Mouse (Mus musculus) heart, embryonic 13.5 days (tissue): ENCODE measurements around the gene Adcy7. TPM values are rescaled to one million over a fixed set of nuclear protein-coding genes. Genes with fewer than 3 reads are reported as not detected.

Experiments used
- ATAC-seq: fragments of 200-750 bp; cut with Nextera tagmentation; 2 replicates; pipeline ENCODE4 v1.8.0; 2017; ENCODE audit warnings: moderate TSS enrichment; ENCODE audit not compliant: insufficient number of reproducible peaks, low FRiP score, low TSS enrichment; ENCODE audit errors: extremely low read depth
- H3K27ac ChIP-seq: fragments of 300-500 bp; sonication (generic); replicated peaks from 2 replicates; pipeline ENCODE4 v1.5.1; 2015; ENCODE audit warnings: moderate library complexity, mild to moderate bottlenecking, inconsistent platforms
- H3K27me3 ChIP-seq: fragments of 300-500 bp; sonication (generic); replicated peaks from 2 replicates; pipeline ENCODE4 v1.6.1; 2015; ENCODE audit warnings: mild to moderate bottlenecking, inconsistent platforms
- H3K36me3 ChIP-seq: fragments of 300-500 bp; sonication (generic); 2 replicates; pipeline ENCODE4 v1.6.1; 2015; ENCODE audit warnings: mild to moderate bottlenecking, inconsistent platforms
- H3K4me1 ChIP-seq: fragments of 300-500 bp; sonication (generic); 2 replicates; pipeline ENCODE4 v1.6.1; 2015; ENCODE audit warnings: inconsistent platforms
- H3K4me2 ChIP-seq: fragments of 300-500 bp; sonication (generic); 2 replicates; pipeline ENCODE4 v1.6.1; 2015; ENCODE audit warnings: inconsistent platforms, mild to moderate bottlenecking, moderate library complexity
- H3K4me3 ChIP-seq: fragments of 300-500 bp; sonication (generic); 2 replicates; pipeline ENCODE4 v1.5.1; 2015; ENCODE audit warnings: moderate library complexity, mild to moderate bottlenecking, inconsistent platforms
- H3K9ac ChIP-seq: fragments of 300-500 bp; sonication (generic); 2 replicates; pipeline ENCODE4 v1.6.1; 2015; ENCODE audit warnings: inconsistent platforms, mild to moderate bottlenecking, moderate library complexity
- H3K9me3 ChIP-seq: fragments of 300-500 bp; sonication (generic); 2 replicates; pipeline ENCODE4 v1.6.1; 2016; ENCODE audit warnings: inconsistent platforms
- WGBS: fragments of 180-500 bp; shearing (Covaris S2); methylation state at CpG from one replicate; pipeline ENCODE4 v1.1.7; 2015; ENCODE audit warnings: mixed read lengths; 5-methylcytosine and 5-hydroxymethylcytosine counted together
- polyA plus RNA-seq: library from polyadenylated mRNA; unstranded; fragments of >200 nt; fragmentation: Nextera tagmentation; extraction: Ambion mirVana; gene quantifications from 2 replicates; pipeline ENCODE4 v1.2.1, GENCODE M21; 2015

Gene Adcy7
- polyA plus RNA-seq, 1 experiment from 2014 or later = 3.2 TPM

DNA sequence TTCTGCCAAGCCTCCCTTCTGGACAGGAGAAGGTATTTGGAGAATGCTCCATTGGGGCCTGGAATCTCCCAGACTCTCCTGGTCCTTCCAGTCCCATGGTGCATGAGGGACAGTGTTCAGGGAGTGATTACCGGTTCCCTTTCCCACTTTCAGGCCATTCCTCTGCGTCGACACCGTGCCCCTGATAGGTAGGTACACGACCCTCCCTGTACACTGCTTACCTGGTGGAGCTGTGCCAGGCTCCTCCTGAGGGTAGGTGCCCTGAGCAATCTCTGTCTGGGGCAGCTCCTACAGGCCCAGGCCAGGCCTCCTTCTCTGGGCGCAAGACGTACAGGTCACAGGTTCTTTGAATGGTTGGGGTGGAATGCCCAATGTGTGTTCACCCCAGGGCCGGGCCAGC, 45.9 kb downstream of the Adcy7 start:
- Histone ChIP-seq H3K4me2 (no peak overlapping the region), H3K9me3 (no peaks in the 10 kb centered on the region), H3K4me1 (peaks cover 26% of the 10 kb centered on the region), H3K4me3 (no peak overlapping the region), H3K9ac (no peak overlapping the region), H3K27ac (no peak overlapping the region), H3K27me3 (peaks cover 9% of the 10 kb centered on the region; the same call in 1 of the 2 replicates), H3K36me3 (no peaks in the 10 kb centered on the region)
- 75% methylated on average over 8 of the region's 8 CpGs for WGBS
- no peak for ATAC-seq

- no peak overlapping the region for H3K9ac ChIP-seq
- H3K4me2 ChIP-seq = no peak overlapping the region
- 0 out of 2 replicates have a peak, but pooled peaks cover 7% of the 10 kb centered on the region for H3K27me3 ChIP-seq
- no peaks in the 10 kb centered on the region for H3K9me3 ChIP-seq
- no peak overlapping the region for H3K27ac ChIP-seq
- no peak overlapping the region for H3K4me3 ChIP-seq
- WGBS = 91% methylated on average over 6 of the region's 6 CpGs
- ATAC-seq = no peak
- peaks cover 10% of the 10 kb centered on the region for H3K36me3 ChIP-seq
- peaks cover 28% of the 10 kb centered on the region for H3K4me1 ChIP-seq
Observed at GRCm38 (mm10) chr8:88320134-88320533, 47.9 kb downstream of the Adcy7 start.

DNA sequence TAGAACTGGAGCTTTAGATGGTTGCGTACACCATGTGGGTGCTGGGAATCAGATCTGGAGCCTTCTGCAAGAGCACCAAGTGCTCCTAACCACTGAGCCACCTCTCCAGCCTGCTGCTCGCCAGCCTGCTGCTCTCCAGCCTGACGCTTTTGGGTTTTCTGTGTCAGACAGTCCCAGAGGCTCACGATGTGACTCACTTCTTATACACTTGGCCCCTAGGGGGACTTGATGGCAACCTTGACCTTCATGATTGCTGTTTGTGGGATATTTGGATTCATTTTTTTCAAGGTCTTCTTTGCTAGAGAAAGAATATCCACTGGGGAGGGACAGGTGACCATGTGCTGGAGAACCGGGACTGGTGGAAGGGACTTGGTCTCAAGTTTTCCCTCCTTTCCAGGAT, 49.2 kb downstream of the Adcy7 start:
- Histone ChIP-seq H3K9ac (no peak overlapping the region), H3K27me3 (no peaks in the 10 kb centered on the region), H3K4me1 (peaks cover 27% of the 10 kb centered on the region), H3K4me2 (no peak overlapping the region), H3K36me3 (peaks cover 23% of the 10 kb centered on the region), H3K27ac (no peak overlapping the region), H3K4me3 (no peak overlapping the region), H3K9me3 (no peaks in the 10 kb centered on the region)
- 87% methylated on average over 5 of the region's 5 CpGs for WGBS
- no peak for ATAC-seq

DNA sequence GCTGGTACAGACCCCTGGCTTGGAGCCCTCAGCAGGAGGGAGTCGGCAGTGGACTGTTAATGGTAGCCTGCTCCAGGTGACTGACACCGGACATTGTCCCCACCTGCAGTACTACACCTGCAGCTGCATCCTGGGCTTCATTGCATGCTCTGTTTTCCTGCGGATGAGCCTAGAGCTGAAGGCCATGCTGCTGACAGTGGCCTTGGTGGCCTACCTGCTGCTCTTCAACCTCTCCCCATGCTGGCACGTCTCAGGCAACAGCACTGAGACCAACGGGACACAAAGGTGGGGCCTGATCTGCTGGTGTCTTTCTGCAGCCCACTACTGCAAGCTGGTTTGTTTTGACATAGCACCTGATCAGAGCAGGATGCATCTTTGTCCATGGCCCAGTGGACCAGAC, 51.3 kb downstream of the Adcy7 start:
- no peak overlapping the region for H3K4me3 ChIP-seq
- no peak overlapping the region for H3K4me2 ChIP-seq
- H3K9ac ChIP-seq = no peak overlapping the region
- H3K9me3 ChIP-seq = no peaks in the 10 kb centered on the region
- no peaks in the 10 kb centered on the region for H3K27me3 ChIP-seq
- WGBS = 86% methylated on average over 5 of the region's 5 CpGs
- H3K36me3 ChIP-seq = peaks cover 44% of the 10 kb centered on the region
- no peak overlapping the region for H3K27ac ChIP-seq
- ATAC-seq = no peak
- H3K4me1 ChIP-seq = peaks cover 7% of the 10 kb centered on the region; the same call in 1 of the 2 replicates

GRCm38 (mm10) chr8:88324760-88325159, 52.6 kb downstream of the Adcy7 start:
- Histone ChIP-seq H3K4me2 (no peak overlapping the region), H3K27me3 (no peaks in the 10 kb centered on the region), H3K4me1 (peaks cover 7% of the 10 kb centered on the region; the same call in 1 of the 2 replicates), H3K27ac (no peak overlapping the region), H3K9me3 (no peaks in the 10 kb centered on the region), H3K36me3 (peaks cover 57% of the 10 kb centered on the region), H3K9ac (no peak overlapping the region), H3K4me3 (no peak overlapping the region)
- 76% methylated on average over 11 of the region's 11 CpGs for WGBS
- ATAC-seq = no peak

DNA sequence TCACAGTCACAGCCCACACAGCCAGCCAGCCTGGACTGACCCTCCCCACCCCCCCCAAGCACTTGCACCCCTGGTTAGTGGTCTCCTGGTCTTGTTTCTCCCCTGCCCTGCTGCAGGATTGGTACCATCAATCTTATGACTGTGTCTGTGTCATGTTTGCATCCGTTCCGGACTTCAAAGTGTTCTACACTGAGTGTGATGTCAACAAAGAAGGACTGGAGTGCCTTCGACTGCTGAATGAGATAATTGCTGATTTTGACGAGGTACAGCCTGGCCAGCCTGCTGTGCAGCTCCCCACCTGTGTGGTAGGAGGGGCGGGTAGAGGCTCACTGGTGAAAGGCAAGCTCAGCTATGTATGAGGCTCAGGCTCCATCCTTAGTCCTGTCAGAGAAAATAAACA, 53.0 kb downstream of the Adcy7 start:
- H3K27ac ChIP-seq = no peak overlapping the region

DNA sequence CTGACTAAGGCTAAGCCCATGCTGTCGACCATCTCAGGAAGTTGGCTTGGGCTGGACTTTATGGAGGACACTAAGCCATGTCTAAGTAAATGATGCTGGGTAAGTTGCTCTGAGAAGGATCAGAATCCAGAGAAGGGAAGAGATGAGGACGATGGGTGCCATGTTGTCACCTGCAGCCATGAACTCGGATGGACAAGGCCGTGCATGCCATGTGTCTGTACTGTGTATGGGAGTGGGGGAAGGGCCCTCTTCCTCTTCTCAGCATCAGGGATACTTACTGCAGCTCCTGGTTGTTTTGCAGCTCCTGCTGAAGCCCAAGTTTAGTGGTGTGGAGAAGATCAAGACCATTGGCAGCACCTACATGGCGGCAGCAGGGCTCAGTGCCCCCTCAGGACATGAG, 53.6 kb downstream of the Adcy7 start:
- Histone ChIP-seq H3K27me3 (no peaks in the 10 kb centered on the region), H3K9me3 (no peaks in the 10 kb centered on the region), H3K4me2 (no peak overlapping the region), H3K4me3 (no peak overlapping the region), H3K36me3 (peaks cover 67% of the 10 kb centered on the region), H3K9ac (no peak overlapping the region), H3K27ac (no peak overlapping the region), H3K4me1 (peaks cover 7% of the 10 kb centered on the region; the same call in 1 of the 2 replicates)
- no peak for ATAC-seq
- 82% methylated on average over 5 of the region's 5 CpGs for WGBS

More for the DNA sequence above, 53.0 kb downstream of the Adcy7 start:
- H3K4me1 ChIP-seq = peaks cover 7% of the 10 kb centered on the region; the same call in 1 of the 2 replicates
- H3K27me3 ChIP-seq = no peaks in the 10 kb centered on the region
- no peak overlapping the region for H3K4me3 ChIP-seq
- H3K4me2 ChIP-seq = no peak overlapping the region
- H3K36me3 ChIP-seq = peaks cover 62% of the 10 kb centered on the region
- no peak overlapping the region for H3K9ac ChIP-seq
- ATAC-seq = no peak
- H3K9me3 ChIP-seq = no peaks in the 10 kb centered on the region
- WGBS = 40% methylated on average over 5 of the region's 5 CpGs

DNA sequence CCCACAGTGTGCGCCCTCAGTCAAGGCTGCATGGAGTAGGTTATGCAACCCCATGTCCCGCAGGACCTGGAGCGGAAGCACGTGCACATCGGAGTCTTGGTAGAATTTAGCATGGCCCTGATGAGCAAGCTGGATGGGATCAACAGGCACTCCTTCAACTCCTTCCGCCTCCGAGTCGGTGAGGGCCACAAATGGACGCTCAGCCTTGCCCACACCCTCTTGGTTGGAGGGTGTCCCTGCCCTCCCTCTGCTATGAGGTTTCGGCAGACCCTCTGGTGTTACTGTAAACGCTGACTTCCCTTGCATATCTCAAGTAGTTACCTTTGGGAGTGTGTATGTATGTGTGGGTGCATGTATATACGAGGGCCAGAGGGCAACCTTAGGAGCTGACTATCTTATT, 54.1 kb downstream of the Adcy7 start:
- Histone ChIP-seq H3K36me3 (peaks cover 72% of the 10 kb centered on the region), H3K9me3 (no peaks in the 10 kb centered on the region), H3K4me2 (no peak overlapping the region), H3K4me1 (peaks cover 7% of the 10 kb centered on the region; the same call in 1 of the 2 replicates), H3K27me3 (no peaks in the 10 kb centered on the region), H3K4me3 (no peak overlapping the region), H3K27ac (no peak overlapping the region), H3K9ac (no peak overlapping the region)
- 92% methylated on average over 12 of the region's 12 CpGs for WGBS
- no peak for ATAC-seq

DNA sequence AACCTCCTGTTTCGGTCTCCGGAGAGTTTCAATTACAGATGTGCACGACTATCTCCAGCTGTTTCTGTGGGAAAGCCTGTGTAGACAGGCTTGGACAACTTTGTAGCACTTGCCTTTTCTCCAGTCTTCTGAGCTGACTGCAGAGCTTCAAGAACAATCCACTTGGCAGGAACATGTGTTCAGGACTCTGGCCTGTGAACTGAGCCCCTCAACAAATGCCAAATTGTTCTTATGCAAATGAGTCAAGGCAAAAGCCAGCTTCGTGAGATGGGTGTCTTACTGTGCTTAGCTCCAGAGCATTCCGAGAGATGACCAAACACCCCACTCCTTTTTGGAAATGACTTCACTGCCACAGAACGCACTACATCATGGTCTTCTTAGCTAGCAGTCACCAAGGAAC, 56.5 kb downstream of the Adcy7 start:
- Histone ChIP-seq H3K9ac (no peak overlapping the region), H3K27ac (no peak overlapping the region), H3K9me3 (no peaks in the 10 kb centered on the region), H3K36me3 (peaks cover 95% of the 10 kb centered on the region), H3K4me2 (no peak overlapping the region), H3K4me3 (no peak overlapping the region), H3K27me3 (no peaks in the 10 kb centered on the region), H3K4me1 (peaks cover 14% of the 10 kb centered on the region)
- WGBS = 87% methylated on average over 6 of the region's 6 CpGs
- no peak for ATAC-seq

DNA sequence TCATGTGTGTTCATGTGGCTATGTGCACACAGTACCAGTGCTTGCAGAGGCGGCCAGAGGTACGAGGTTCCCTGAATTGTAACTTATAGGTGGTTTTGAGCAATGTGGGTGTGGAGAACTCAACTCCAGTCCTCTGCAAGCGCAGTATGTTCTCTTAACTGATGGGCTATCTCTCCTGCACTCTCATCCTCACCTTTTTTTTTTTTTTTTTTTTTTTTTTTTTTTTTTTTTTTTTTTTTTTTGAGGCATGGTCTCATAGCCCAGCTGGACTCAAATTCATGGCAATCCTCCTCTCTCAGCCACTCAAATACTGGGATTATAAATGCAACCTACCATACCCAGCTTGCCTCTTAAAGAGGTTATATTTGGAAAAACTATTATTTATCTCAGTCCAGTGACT, 58.6 kb downstream of the Adcy7 start:
- Histone ChIP-seq H3K36me3 (peaks cover 91% of the 10 kb centered on the region), H3K27me3 (no peaks in the 10 kb centered on the region), H3K9ac (no peak overlapping the region), H3K4me3 (no peak overlapping the region), H3K4me1 (peaks cover 26% of the 10 kb centered on the region), H3K9me3 (no peaks in the 10 kb centered on the region), H3K27ac (no peak overlapping the region), H3K4me2 (no peak overlapping the region)
- 88% methylated on average over 3 of the region's 3 CpGs for WGBS
- ATAC-seq = no peak

- Histone ChIP-seq H3K27ac (peak overlapping the region; percentile 91), H3K4me1 (peaks cover 32% of the 10 kb centered on the region), H3K4me2 (peak overlapping the region; percentile 2; the same call in 1 of the 2 replicates), H3K36me3 (peaks cover 90% of the 10 kb centered on the region), H3K27me3 (no peaks in the 10 kb centered on the region), H3K9ac (no peak overlapping the region), H3K9me3 (no peaks in the 10 kb centered on the region), H3K4me3 (no peak overlapping the region)
- WGBS = 44% methylated on average over 2 of the region's 2 CpGs
- no peak; the same call in 1 of the 2 replicates for ATAC-seq
Observed at GRCm38 (mm10) chr8:88334384-88334783, 62.2 kb downstream of the Adcy7 start.

DNA sequence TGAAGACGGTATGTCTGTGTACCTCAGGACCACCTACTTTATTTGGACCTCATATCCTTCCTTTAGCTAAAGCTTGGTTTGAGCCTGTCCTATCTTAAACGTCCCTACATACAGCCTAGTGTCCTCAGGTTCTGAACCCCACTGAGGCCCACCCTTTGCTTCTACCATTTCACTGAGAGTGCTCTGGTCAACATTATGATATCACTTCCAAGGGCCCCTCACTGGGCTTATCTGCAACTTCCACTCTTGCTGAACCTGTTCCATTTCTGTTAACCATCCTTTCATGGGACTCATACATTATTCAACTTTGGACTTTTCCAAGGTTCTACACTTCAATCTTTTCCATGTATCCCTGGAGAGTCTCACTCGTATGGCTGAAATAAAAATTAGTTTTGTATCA, 62.8 kb downstream of the Adcy7 start:
- Histone ChIP-seq H3K27ac (peak overlapping the region; percentile 91), H3K4me1 (peaks cover 38% of the 10 kb centered on the region)

More for the DNA sequence above, 62.8 kb downstream of the Adcy7 start:
- peaks cover 90% of the 10 kb centered on the region for H3K36me3 ChIP-seq
- no peaks in the 10 kb centered on the region for H3K9me3 ChIP-seq
- H3K9ac ChIP-seq = no peak overlapping the region
- ATAC-seq = no peak
- H3K27me3 ChIP-seq = no peaks in the 10 kb centered on the region
- no peak overlapping the region for H3K4me3 ChIP-seq
- WGBS = 63% methylated on average over 3 of the region's 3 CpGs
- H3K4me2 ChIP-seq = 0 out of 2 replicates have a peak overlapping the region, but pooled peaks have one; percentile 2
